Mouse (Mus musculus): Measurements from ENCODE around the gene Trpc5.

DNA sequence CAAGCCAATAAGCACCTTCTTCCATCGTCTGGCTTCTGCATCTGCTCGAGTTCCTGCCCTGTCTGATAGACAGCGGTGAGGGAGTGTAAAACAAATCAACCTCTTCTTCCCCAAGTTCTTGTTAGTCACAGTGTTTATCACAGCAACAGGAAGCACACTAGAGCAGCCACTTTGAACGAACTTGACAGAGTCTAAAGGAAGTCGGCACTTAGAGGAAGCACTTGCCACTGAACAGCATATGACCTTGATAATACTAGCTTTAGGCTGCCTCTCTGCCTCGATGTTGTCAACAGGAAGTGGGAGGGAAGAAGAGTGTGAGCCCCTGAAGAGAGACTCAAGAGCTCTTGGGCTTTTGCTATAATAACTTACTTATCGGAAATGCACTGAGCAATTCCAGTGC lies 161.9 kb downstream of the Trpc5 start:
- TF ChIP-seq CTCF (IDR thresholded peaks at IDR 0.05; ENCODE audit: low read depth) (no peak), EP300 (IDR thresholded peaks at IDR 0.05; ENCODE audit: low read depth) (no peak)
